ENCODE assay signal across 8 mouse cellular contexts in genomic region chr13:62786135-62786493, GRCm38 (mm10). TPM values are rescaled to one million over a fixed set of nuclear protein-coding genes. Genes with fewer than 3 reads are reported as not detected.
DNase-seq lines count a peak whose midpoint lies in the region; ATAC-seq and TF ChIP-seq lines count a peak whose summit lies in the region.
"Not testable (repeated sequence)": the region's sequence is repeated elsewhere in the genome, so short reads cannot be mapped to it uniquely, and the experiment has no call there.

No protein-coding gene starts in this region.

- not testable (repeated sequence) for ATAC-seq in embryonic facial prominence, embryonic 13.5 days (ENCODE audit: insufficient number of reproducible peaks, insufficient read depth, low FRiP score, low TSS enrichment, low read depth); forebrain, postnatal 0 days; limb, embryonic 15.5 days (ENCODE audit: insufficient number of reproducible peaks, low FRiP score, low TSS enrichment, low read depth)
- ATAC-seq in neural tube, embryonic 12.5 days (ENCODE audit: low FRiP score, low read depth) = peak; percentile 39; the same call in 1 of the 2 replicates

- H3K9ac ChIP-seq in embryonic facial prominence, embryonic 13.5 days = 0 out of 2 replicates have a peak overlapping the region, but pooled peaks have one; percentile 76
- peak overlapping the region; percentile 29; the same call in 1 of the 2 replicates for H3K9ac ChIP-seq in forebrain, postnatal 0 days
- not testable (repeated sequence) for H3K9ac ChIP-seq in limb, embryonic 15.5 days
- 0 out of 2 replicates have a peak overlapping the region, but pooled peaks have one; percentile 6 for H3K9ac ChIP-seq in neural tube, embryonic 12.5 days

- TF ChIP-seq CTCF in C2C12 (IDR thresholded peaks at IDR 0.05; ENCODE audit: control insufficient read depth, insufficient read depth, insufficient read length); forebrain, postnatal 0 days (IDR thresholded peaks at IDR 0.05; ENCODE audit: low read depth); kidney, adult 2 months (conservative IDR thresholded peaks at IDR 0.05; ENCODE audit: insufficient read depth, insufficient read length, low read depth, low read length): not testable (repeated sequence)

- not testable (repeated sequence) for DNase-seq in forebrain, postnatal 0 days; hindbrain, embryonic 10.5 days (ENCODE audit: low spot score); kidney, adult 2 months

- H3ac ChIP-seq in C2C12 (ENCODE audit: control insufficient read depth, insufficient read length, low read depth) = not testable (repeated sequence)

- H3K9me3 ChIP-seq in embryonic facial prominence, embryonic 13.5 days; forebrain, postnatal 0 days (ENCODE audit: low read length); limb, embryonic 15.5 days; neural tube, embryonic 12.5 days: not testable (repeated sequence)
- peaks cover 16% of the 10 kb centered on the region for H3K9me3 ChIP-seq in hindbrain, embryonic 10.5 days

- TF ChIP-seq POLR2A in kidney, adult 2 months (IDR thresholded peaks at IDR 0.05; ENCODE audit: low read depth, low read length) = not testable (repeated sequence)

- H3K79me2 ChIP-seq in C2C12 (ENCODE audit: control insufficient read depth, insufficient read depth); macrophage (ENCODE audit: inconsistent target): not testable (repeated sequence)

- H3K36me3 ChIP-seq in C2C12 (ENCODE audit: control insufficient read depth, insufficient read depth); forebrain, postnatal 0 days (ENCODE audit: insufficient read depth); kidney, adult 2 months (ENCODE audit: control insufficient read depth, insufficient read depth, low read length); macrophage (ENCODE audit: inconsistent target); neural tube, embryonic 12.5 days: not testable (repeated sequence)
- peaks cover 13% of the 10 kb centered on the region for H3K36me3 ChIP-seq in embryonic facial prominence, embryonic 13.5 days
- H3K36me3 ChIP-seq in hindbrain, embryonic 10.5 days = peaks cover 22% of the 10 kb centered on the region
- peaks cover 10% of the 10 kb centered on the region for H3K36me3 ChIP-seq in limb, embryonic 15.5 days

- H3K4me3 ChIP-seq in C2C12 (ENCODE audit: insufficient read depth, poor library complexity, severe bottlenecking) (peak overlapping the region; percentile 16), macrophage (ENCODE audit: inconsistent target) (peak overlapping the region; percentile 66)
- H3K4me3 ChIP-seq in embryonic facial prominence, embryonic 13.5 days = peak overlapping the region; percentile 57
- peak overlapping the region; percentile 44 for H3K4me3 ChIP-seq in forebrain, postnatal 0 days (ENCODE audit: low read depth, low read length)
- H3K4me3 ChIP-seq in hindbrain, embryonic 10.5 days = peak overlapping the region; percentile 60
- H3K4me3 ChIP-seq in kidney, adult 2 months (ENCODE audit: insufficient read depth, low read depth, low read length) = peak overlapping the region; percentile 78; the same call in 1 of the 2 replicates
- H3K4me3 ChIP-seq in limb, embryonic 15.5 days = peak overlapping the region; percentile 52
- H3K4me3 ChIP-seq in neural tube, embryonic 12.5 days = peak overlapping the region; percentile 50

- not testable (repeated sequence) for H3K79me3 ChIP-seq in C2C12 (ENCODE audit: low read depth)

- not testable (repeated sequence) for H3K27ac ChIP-seq in embryonic facial prominence, embryonic 13.5 days; forebrain, postnatal 0 days (ENCODE audit: low read depth, low read length); kidney, adult 2 months (ENCODE audit: insufficient read depth, low read depth, low read length); limb, embryonic 15.5 days; macrophage; neural tube, embryonic 12.5 days
- H3K27ac ChIP-seq in hindbrain, embryonic 10.5 days = peak overlapping the region; percentile 77; the same call in 1 of the 2 replicates

- WGBS in embryonic facial prominence, embryonic 13.5 days = 53% methylated on average over 2 of the region's 2 CpGs
- 35% methylated on average over 2 of the region's 2 CpGs for WGBS in forebrain, postnatal 0 days
- WGBS in hindbrain, embryonic 10.5 days = 60% methylated on average over 2 of the region's 2 CpGs
- 49% methylated on average over 2 of the region's 2 CpGs for WGBS in kidney, adult 2 months
- 56% methylated on average over 2 of the region's 2 CpGs for WGBS in limb, embryonic 15.5 days
- 65% methylated on average over 2 of the region's 2 CpGs for WGBS in macrophage (ENCODE audit: missing documents)
- WGBS in neural tube, embryonic 12.5 days = 54% methylated on average over 2 of the region's 2 CpGs

- peak overlapping the region; percentile 76 for H3K4me2 ChIP-seq in embryonic facial prominence, embryonic 13.5 days
- peak overlapping the region; percentile 66 for H3K4me2 ChIP-seq in forebrain, postnatal 0 days (ENCODE audit: low read depth)
- peak overlapping the region; percentile 64 for H3K4me2 ChIP-seq in limb, embryonic 15.5 days
- H3K4me2 ChIP-seq in neural tube, embryonic 12.5 days (replicated peaks) = peak overlapping the region; percentile 73

- H3K4me1 ChIP-seq in embryonic facial prominence, embryonic 13.5 days; forebrain, postnatal 0 days (ENCODE audit: insufficient read depth); hindbrain, embryonic 10.5 days (replicated peaks); kidney, adult 2 months (ENCODE audit: control insufficient read depth, insufficient read depth, low read length); limb, embryonic 15.5 days; neural tube, embryonic 12.5 days: not testable (repeated sequence)

- H3K27me3 ChIP-seq in C2C12 (ENCODE audit: control insufficient read depth, insufficient read depth, insufficient read length); embryonic facial prominence, embryonic 13.5 days; forebrain, postnatal 0 days (ENCODE audit: insufficient read depth, low read length); hindbrain, embryonic 10.5 days (ENCODE audit: insufficient read depth, poor library complexity, severe bottlenecking); kidney, adult 2 months (replicated peaks; ENCODE audit: control insufficient read depth, insufficient read depth, low read length); limb, embryonic 15.5 days; neural tube, embryonic 12.5 days (replicated peaks): not testable (repeated sequence)

RNA-seq across cellular contexts. Expression of gene Gm5141, which starts 0.5 kb away (rescaled TPM):
- 0.32 TPM for polyA plus RNA-seq in C2C12 (2012; fragmentation: generic; extraction: Trizol)
- 15.2 and 19.4 TPM in 2 replicates for polyA plus RNA-seq in embryonic facial prominence, embryonic 13.5 days (2015; fragmentation: Nextera tagmentation; extraction: Ambion mirVana)
- 6.6 and 8.1 TPM in 2 replicates for total RNA-seq in forebrain, postnatal 0 days (2014; rRNA removed)
- polyA plus RNA-seq in forebrain, postnatal 0 days (2015; fragmentation: Nextera tagmentation; extraction: Ambion mirVana) = 3.6 and 6.0 TPM in 2 replicates
- polyA plus RNA-seq in hindbrain, embryonic 10.5 days (2016; fragmentation: Nextera tagmentation; extraction: Ambion mirVana) = 6.6 and 10.6 TPM in 2 replicates
- polyA plus RNA-seq in kidney, adult 2 months (2012; rRNA removed) = 0.90 and 1.1 TPM in 2 replicates
- 9.7 and 13.3 TPM in 2 replicates for polyA plus RNA-seq in limb, embryonic 15.5 days (2015; fragmentation: Nextera tagmentation; extraction: Ambion mirVana)
- total RNA-seq in macrophage (2018; cell fraction: chromatin; rRNA removed) = 10 to 100 TPM in 6 of 26 experiments, 1 to 10 TPM in 18, under 1 TPM in 2; 0.54 to 16.7 (median 4.2) TPM
- 1 to 10 TPM in 15 of 26 experiments, under 1 TPM in 11; 0.14 to 3.0 (median 1.2) TPM for total RNA-seq in macrophage (2018; cell fraction: cytosol; rRNA removed)
- 10 to 100 TPM in 3 of 26 experiments, 1 to 10 TPM in 22, under 1 TPM in 1; 0.83 to 22.3 (median 3.3) TPM for total RNA-seq in macrophage (2018; cell fraction: nucleus; rRNA removed)
- polyA plus RNA-seq in macrophage (2018) = 1.8 to 5.2 TPM (median 2.6 TPM) in 3 replicates
- 13.2 and 13.3 TPM in 2 replicates for polyA plus RNA-seq in neural tube, embryonic 12.5 days (2016; fragmentation: Nextera tagmentation; extraction: Ambion mirVana)

RNA-seq across cellular contexts. Expression of gene Platr25, which starts 25.6 kb away (rescaled TPM):
- polyA plus RNA-seq in C2C12 (2012; fragmentation: generic; extraction: Trizol) (2.4 TPM), macrophage (2018) (3.9 to 12.8 TPM (median 10.8 TPM) in 3 replicates)
- polyA plus RNA-seq in embryonic facial prominence, embryonic 13.5 days (2015; fragmentation: Nextera tagmentation; extraction: Ambion mirVana) = 36.0 and 42.1 TPM in 2 replicates
- 18.6 and 22.2 TPM in 2 replicates for total RNA-seq in forebrain, postnatal 0 days (2014; rRNA removed)
- 18.4 and 18.7 TPM in 2 replicates for polyA plus RNA-seq in forebrain, postnatal 0 days (2015; fragmentation: Nextera tagmentation; extraction: Ambion mirVana)
- polyA plus RNA-seq in hindbrain, embryonic 10.5 days (2016; fragmentation: Nextera tagmentation; extraction: Ambion mirVana) = 19.7 and 25.9 TPM in 2 replicates
- polyA plus RNA-seq in kidney, adult 2 months (2012; rRNA removed) = 0.53 and 0.94 TPM in 2 replicates
- 26.6 and 30.3 TPM in 2 replicates for polyA plus RNA-seq in limb, embryonic 15.5 days (2015; fragmentation: Nextera tagmentation; extraction: Ambion mirVana)
- 10 to 100 TPM; 12.4 to 68.1 (median 42.6) TPM for total RNA-seq in macrophage (2018; cell fraction: chromatin; rRNA removed)
- total RNA-seq in macrophage (2018; cell fraction: cytosol; rRNA removed) = 10 to 100 TPM in 3 of 26 experiments, 1 to 10 TPM in 23; 1.2 to 11.7 (median 6.0) TPM
- total RNA-seq in macrophage (2018; cell fraction: nucleus; rRNA removed) = 10 to 100 TPM in 24 of 26 experiments, 1 to 10 TPM in 2; 7.9 to 73.1 (median 20.7) TPM
- polyA plus RNA-seq in neural tube, embryonic 12.5 days (2016; fragmentation: Nextera tagmentation; extraction: Ambion mirVana) = 29.3 and 33.7 TPM in 2 replicates

Comparison
In these comparisons a context has a peak if more than half of its experiments do, and no peak if none do; other contexts are left out.
1. H3K4me3 ChIP-seq: peak in every context shown above with its lines; median percentile 78 in kidney, adult 2 months; 66 in macrophage; 60 in hindbrain, embryonic 10.5 days; 57 in embryonic facial prominence, embryonic 13.5 days; 52 in limb, embryonic 15.5 days; 50 in neural tube, embryonic 12.5 days; 44 in forebrain, postnatal 0 days; 16 in C2C12.